Mouse (Mus musculus): ENCODE measurements around the gene Agap1. TPM values are rescaled to one million over a fixed set of nuclear protein-coding genes. Genes with fewer than 3 reads are reported as not detected.

The Agap1 gene
- total and polyA plus RNA-seq, 2 experiments from 2014 or later, result 40.1 to 108 TPM

DNA sequence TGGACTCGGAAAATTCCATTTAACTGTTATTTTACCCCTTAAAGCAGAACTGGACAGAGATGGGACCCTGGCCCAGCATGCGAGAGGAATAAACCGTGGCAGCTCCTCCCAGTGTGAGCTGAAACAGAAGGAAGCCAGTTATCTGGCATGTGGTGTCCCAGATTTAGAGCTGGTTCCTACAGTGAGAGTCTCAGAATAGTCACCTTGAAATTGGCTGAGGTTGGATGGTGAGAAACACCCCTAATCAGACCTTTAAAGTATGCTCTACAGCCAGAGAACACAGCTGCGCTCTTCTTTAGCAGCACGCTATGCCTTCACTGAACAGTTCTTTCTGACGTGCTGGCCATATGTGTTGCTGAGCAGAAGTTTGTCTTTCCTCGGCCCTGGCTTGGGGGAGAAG, 168.2 kb downstream of the Agap1 start:
- no peak overlapping the region for H3K9ac ChIP-seq
- no peak overlapping the region for H3K4me2 ChIP-seq (ENCODE audit: low read depth)
- 57% methylated on average over 7 of the region's 7 CpGs for whole genome bisulfite sequencing
- no peak for DNase-seq
- H3K36me3 ChIP-seq (ENCODE audit: insufficient read depth), result no peaks in the 10 kb centered on the region; the same call in 1 of the 2 replicates
- no peak overlapping the region for H3K4me3 ChIP-seq (ENCODE audit: low read depth, low read length)
- H3K27ac ChIP-seq (ENCODE audit: low read depth, low read length), result no peak overlapping the region
- no peaks in the 10 kb centered on the region for H3K4me1 ChIP-seq (ENCODE audit: insufficient read depth)
- no peaks in the 10 kb centered on the region for H3K27me3 ChIP-seq (ENCODE audit: insufficient read depth, low read length)
- H3K9me3 ChIP-seq (ENCODE audit: low read length), result no peaks in the 10 kb centered on the region
- ATAC-seq, result peak; percentile 18; the same call in 1 of the 2 replicates
- no peak for TF ChIP-seq CTCF (IDR thresholded peaks at IDR 0.05; ENCODE audit: low read depth)

GRCm38 (mm10) chr1:89625312-89625711, 170.7 kb downstream of the Agap1 start:
- H3K4me1 ChIP-seq (ENCODE audit: insufficient read depth), result no peaks in the 10 kb centered on the region
- peaks cover 14% of the 10 kb centered on the region; the same call in 1 of the 2 replicates for H3K36me3 ChIP-seq (ENCODE audit: insufficient read depth)
- no peak overlapping the region for H3K9ac ChIP-seq
- WGBS, result 94% methylated on average over 4 of the region's 4 CpGs
- TF ChIP-seq CTCF (IDR thresholded peaks at IDR 0.05; ENCODE audit: low read depth), result no peak
- H3K27ac ChIP-seq (ENCODE audit: low read depth, low read length), result no peak overlapping the region
- no peak for ATAC-seq
- DNase-seq, result no peak
- no peaks in the 10 kb centered on the region for H3K27me3 ChIP-seq (ENCODE audit: insufficient read depth, low read length)
- H3K9me3 ChIP-seq (ENCODE audit: low read length), result no peaks in the 10 kb centered on the region
- H3K4me3 ChIP-seq (ENCODE audit: low read depth, low read length), result no peak overlapping the region
- H3K4me2 ChIP-seq (ENCODE audit: low read depth), result no peak overlapping the region

GRCm38 (mm10) chr1:89625967-89626366, 171.4 kb downstream of the Agap1 start:
- 92% methylated on average over 7 of the region's 7 CpGs for WGBS
- no peak overlapping the region for H3K9ac ChIP-seq
- peaks cover 17% of the 10 kb centered on the region; the same call in 1 of the 2 replicates for H3K36me3 ChIP-seq (ENCODE audit: insufficient read depth)
- no peak overlapping the region for H3K4me3 ChIP-seq (ENCODE audit: low read depth, low read length)
- ATAC-seq (0 out of 2 replicates have a peak, but pooled peaks have one; percentile 19), DNase-seq (no peak)
- TF ChIP-seq CTCF (IDR thresholded peaks at IDR 0.05; ENCODE audit: low read depth), result peak; percentile 26; the same call in 1 of the 2 replicates
- no peaks in the 10 kb centered on the region for H3K9me3 ChIP-seq (ENCODE audit: low read length)
- no peaks in the 10 kb centered on the region for H3K4me1 ChIP-seq (ENCODE audit: insufficient read depth)
- no peaks in the 10 kb centered on the region for H3K27me3 ChIP-seq (ENCODE audit: insufficient read depth, low read length)
- H3K4me2 ChIP-seq (ENCODE audit: low read depth), result no peak overlapping the region
- no peak overlapping the region for H3K27ac ChIP-seq (ENCODE audit: low read depth, low read length)

DNA sequence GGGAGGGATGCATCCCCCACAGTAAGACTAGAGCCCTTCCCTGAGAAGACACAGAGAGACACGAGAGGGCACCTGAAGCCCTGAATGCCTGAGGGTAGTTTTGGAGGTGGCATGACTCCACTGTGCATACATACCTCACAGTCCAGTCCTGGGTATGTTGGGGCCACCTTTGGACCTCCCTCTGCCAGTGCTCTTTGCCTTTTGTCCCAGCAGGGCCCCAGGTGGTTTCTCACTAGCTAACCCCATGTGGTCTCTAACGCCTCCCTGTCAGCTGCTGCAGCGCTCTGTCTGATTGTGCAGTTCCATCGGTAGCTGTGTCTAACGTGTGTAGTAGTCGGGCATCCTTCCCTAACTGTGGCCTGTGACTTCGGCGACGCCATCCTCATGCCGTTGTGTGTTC, 172.3 kb downstream of the Agap1 start:
- H3K9ac ChIP-seq, result no peak overlapping the region
- ATAC-seq (0 out of 2 replicates have a peak, but pooled peaks have one; percentile 7), DNase-seq (no peak)
- H3K27ac ChIP-seq (ENCODE audit: low read depth, low read length), result no peak overlapping the region
- no peaks in the 10 kb centered on the region for H3K4me1 ChIP-seq (ENCODE audit: insufficient read depth)
- no peak for TF ChIP-seq CTCF (IDR thresholded peaks at IDR 0.05; ENCODE audit: low read depth)
- H3K27me3 ChIP-seq (ENCODE audit: insufficient read depth, low read length), result no peaks in the 10 kb centered on the region
- 67% methylated on average over 10 of the region's 10 CpGs for WGBS
- peaks cover 17% of the 10 kb centered on the region; the same call in 1 of the 2 replicates for H3K36me3 ChIP-seq (ENCODE audit: insufficient read depth)
- no peak overlapping the region for H3K4me3 ChIP-seq (ENCODE audit: low read depth, low read length)
- H3K9me3 ChIP-seq (ENCODE audit: low read length), result no peaks in the 10 kb centered on the region
- no peak overlapping the region for H3K4me2 ChIP-seq (ENCODE audit: low read depth)

- DNase-seq (no peak), ATAC-seq (no peak)
- Histone ChIP-seq H3K36me3 (ENCODE audit: insufficient read depth) (peaks cover 17% of the 10 kb centered on the region; the same call in 1 of the 2 replicates), H3K4me3 (ENCODE audit: low read depth, low read length) (no peak overlapping the region), H3K9me3 (ENCODE audit: low read length) (no peaks in the 10 kb centered on the region), H3K4me1 (ENCODE audit: insufficient read depth) (no peaks in the 10 kb centered on the region), H3K27me3 (ENCODE audit: insufficient read depth, low read length) (no peaks in the 10 kb centered on the region), H3K27ac (ENCODE audit: low read depth, low read length) (no peak overlapping the region), H3K9ac (no peak overlapping the region), H3K4me2 (ENCODE audit: low read depth) (no peak overlapping the region)
- peak; percentile 64 for TF ChIP-seq CTCF (IDR thresholded peaks at IDR 0.05; ENCODE audit: low read depth)
- WGBS, result 42% methylated on average over 3 of the region's 3 CpGs
Measured at GRCm38 (mm10) chr1:89627650-89628049, 173.0 kb downstream of the Agap1 start.

GRCm38 (mm10) chr1:89630836-89631235, 176.2 kb downstream of the Agap1 start:
- whole genome bisulfite sequencing, result 86% methylated on average over 4 of the region's 4 CpGs

GRCm38 (mm10) chr1:89631747-89632146, 177.1 kb downstream of the Agap1 start:
- Histone ChIP-seq H3K4me2 (ENCODE audit: low read depth) (no peak overlapping the region), H3K4me1 (ENCODE audit: insufficient read depth) (no peaks in the 10 kb centered on the region), H3K9me3 (ENCODE audit: low read length) (no peaks in the 10 kb centered on the region), H3K9ac (no peak overlapping the region), H3K4me3 (ENCODE audit: low read depth, low read length) (no peak overlapping the region), H3K27ac (ENCODE audit: low read depth, low read length) (no peak overlapping the region), H3K27me3 (ENCODE audit: insufficient read depth, low read length) (no peaks in the 10 kb centered on the region), H3K36me3 (ENCODE audit: insufficient read depth) (peaks cover 32% of the 10 kb centered on the region)
- 5% methylated on average over 1 of the region's 1 CpGs for WGBS
- peak; percentile 81 for DNase-seq
- no peak for ATAC-seq
- peak; percentile 81 for TF ChIP-seq CTCF (IDR thresholded peaks at IDR 0.05; ENCODE audit: low read depth)

More at GRCm38 (mm10) chr1:89630836-89631235, 176.2 kb downstream of the Agap1 start:
- H3K27me3 ChIP-seq (ENCODE audit: insufficient read depth, low read length), result no peaks in the 10 kb centered on the region
- peaks cover 32% of the 10 kb centered on the region for H3K36me3 ChIP-seq (ENCODE audit: insufficient read depth)
- DNase-seq (no peak), ATAC-seq (no peak)
- no peak overlapping the region for H3K4me2 ChIP-seq (ENCODE audit: low read depth)
- H3K9ac ChIP-seq, result no peak overlapping the region
- TF ChIP-seq CTCF (IDR thresholded peaks at IDR 0.05; ENCODE audit: low read depth), result no peak
- H3K9me3 ChIP-seq (ENCODE audit: low read length), result no peaks in the 10 kb centered on the region
- no peak overlapping the region for H3K4me3 ChIP-seq (ENCODE audit: low read depth, low read length)
- H3K4me1 ChIP-seq (ENCODE audit: insufficient read depth), result no peaks in the 10 kb centered on the region
- H3K27ac ChIP-seq (ENCODE audit: low read depth, low read length), result no peak overlapping the region

All from forebrain, postnatal 0 days (tissue).